Mouse (Mus musculus): ENCODE results near the gene Krcc1. TPM values are rescaled to one million over a fixed set of nuclear protein-coding genes. Genes with fewer than 3 reads are reported as not detected.
"Not testable (repeated sequence)": the region's sequence is repeated elsewhere in the genome, so short reads cannot be mapped to it uniquely, and the experiment has no call there.

Gene Krcc1
- polyA plus RNA-seq, 1 experiment from 2014 or later, result 48.2 TPM

- Histone ChIP-seq H3K4me2 (no peak overlapping the region), H3K9ac (no peak overlapping the region), H3K27ac (no peak overlapping the region), H3K4me3 (no peak overlapping the region), H3K36me3 (no peaks in the 10 kb centered on the region), H3K4me1 (no peaks in the 10 kb centered on the region), H3K27me3 (no peaks in the 10 kb centered on the region), H3K9me3 (no peaks in the 10 kb centered on the region)
- WGBS, result 52% methylated on average over 6 of the region's 6 CpGs
- no peak for ATAC-seq (ENCODE audit: insufficient number of reproducible peaks, low FRiP score, low TSS enrichment, low read depth)
These were observed 30.7 kb downstream of the Krcc1 start for GRCm38 (mm10) chr6:71302097-71302731.

- H3K4me3 ChIP-seq, result no peak overlapping the region
- no peak overlapping the region for H3K4me2 ChIP-seq
- no peak for ATAC-seq (ENCODE audit: insufficient number of reproducible peaks, low FRiP score, low TSS enrichment, low read depth)
- H3K4me1 ChIP-seq, result no peaks in the 10 kb centered on the region
- H3K27ac ChIP-seq, result no peak overlapping the region
- H3K9me3 ChIP-seq, result no peaks in the 10 kb centered on the region
- H3K36me3 ChIP-seq, result no peaks in the 10 kb centered on the region
- H3K9ac ChIP-seq, result no peak overlapping the region
- 85% methylated on average over 8 of the region's 8 CpGs for WGBS
- H3K27me3 ChIP-seq, result no peaks in the 10 kb centered on the region
These were observed 36.0 kb downstream of the Krcc1 start for GRCm38 (mm10) chr6:71307486-71307885.

GRCm38 (mm10) chr6:71321826-71322283 lies 50.4 kb downstream of the Krcc1 start, which contains the start of gene Smyd1:
Gene Smyd1, minus strand, starts transcription at chr6:71322233.
- no peak within 1 kb of the TSS for H3K9ac ChIP-seq
- H3K9me3 ChIP-seq, result no peaks in the 10 kb centered on the region
- no peak for ATAC-seq (ENCODE audit: insufficient number of reproducible peaks, low FRiP score, low TSS enrichment, low read depth)
- no peak within 1 kb of the TSS for H3K27ac ChIP-seq
- no peak within 1 kb of the TSS for H3K4me3 ChIP-seq
- H3K4me2 ChIP-seq, result no peak within 1 kb of the TSS
- 52% methylated on average over 3 of the region's 3 CpGs for WGBS
- no peaks in the 10 kb centered on the region for H3K36me3 ChIP-seq
- no peaks in the 10 kb centered on the region for H3K27me3 ChIP-seq
- no peaks in the 10 kb centered on the region for H3K4me1 ChIP-seq

- H3K27me3 ChIP-seq, result no peaks in the 10 kb centered on the region
- no peaks in the 10 kb centered on the region for H3K9me3 ChIP-seq
- H3K36me3 ChIP-seq, result no peaks in the 10 kb centered on the region
- H3K9ac ChIP-seq, result no peak within 1 kb of the TSS
- 89% methylated on average over 7 of the region's 7 CpGs for WGBS
- H3K4me2 ChIP-seq, result no peak within 1 kb of the TSS
- ATAC-seq (ENCODE audit: insufficient number of reproducible peaks, low FRiP score, low TSS enrichment, low read depth), result no peak
- H3K27ac ChIP-seq, result no peak within 1 kb of the TSS
- H3K4me3 ChIP-seq, result no peak within 1 kb of the TSS
- no peaks in the 10 kb centered on the region for H3K4me1 ChIP-seq
These were observed 51.0 kb downstream of the Krcc1 start, which contains the start of gene Cd8b1 for GRCm38 (mm10) chr6:71322491-71322921. Gene Cd8b1, plus strand, starts transcription at chr6:71322788.

GRCm38 (mm10) chr6:71324816-71325215 lies 53.3 kb downstream of the Krcc1 start:
- no peak overlapping the region for H3K4me2 ChIP-seq
- H3K36me3 ChIP-seq, result no peaks in the 10 kb centered on the region
- no peak for ATAC-seq (ENCODE audit: insufficient number of reproducible peaks, low FRiP score, low TSS enrichment, low read depth)
- 87% methylated on average over 9 of the region's 9 CpGs for WGBS
- H3K4me1 ChIP-seq, result no peaks in the 10 kb centered on the region
- no peaks in the 10 kb centered on the region for H3K27me3 ChIP-seq
- no peaks in the 10 kb centered on the region for H3K9me3 ChIP-seq
- H3K9ac ChIP-seq, result no peak overlapping the region
- H3K4me3 ChIP-seq, result no peak overlapping the region
- H3K27ac ChIP-seq, result no peak overlapping the region

- Histone ChIP-seq H3K4me1 (no peaks in the 10 kb centered on the region), H3K36me3 (no peaks in the 10 kb centered on the region), H3K4me2 (no peak overlapping the region), H3K9me3 (no peaks in the 10 kb centered on the region), H3K9ac (no peak overlapping the region), H3K27me3 (no peaks in the 10 kb centered on the region), H3K27ac (no peak overlapping the region), H3K4me3 (no peak overlapping the region)
- WGBS, result 83% methylated on average over 6 of the region's 6 CpGs
- no peak for ATAC-seq (ENCODE audit: insufficient number of reproducible peaks, low FRiP score, low TSS enrichment, low read depth)
These were observed 58.4 kb downstream of the Krcc1 start for GRCm38 (mm10) chr6:71329881-71330280.

- no peak for ATAC-seq (ENCODE audit: insufficient number of reproducible peaks, low FRiP score, low TSS enrichment, low read depth)
- Histone ChIP-seq H3K4me1 (no peaks in the 10 kb centered on the region), H3K27me3 (no peaks in the 10 kb centered on the region), H3K4me3 (no peak overlapping the region), H3K4me2 (no peak overlapping the region), H3K9me3 (no peaks in the 10 kb centered on the region), H3K9ac (no peak overlapping the region), H3K27ac (no peak overlapping the region), H3K36me3 (no peaks in the 10 kb centered on the region)
- WGBS, result 78% methylated on average over 7 of the region's 7 CpGs
These were observed 59.0 kb downstream of the Krcc1 start for GRCm38 (mm10) chr6:71330486-71330885.

- ATAC-seq (ENCODE audit: insufficient number of reproducible peaks, low FRiP score, low TSS enrichment, low read depth), result not testable (repeated sequence)
These were observed 60.0 kb downstream of the Krcc1 start for GRCm38 (mm10) chr6:71331491-71331890.

GRCm38 (mm10) chr6:71332236-71332965 lies 60.9 kb downstream of the Krcc1 start:
- Histone ChIP-seq H3K27ac (no peak overlapping the region), H3K9me3 (no peaks in the 10 kb centered on the region), H3K4me1 (no peaks in the 10 kb centered on the region), H3K4me3 (no peak overlapping the region), H3K36me3 (no peaks in the 10 kb centered on the region), H3K9ac (no peak overlapping the region), H3K27me3 (no peaks in the 10 kb centered on the region), H3K4me2 (no peak overlapping the region)
- WGBS, result 71% methylated on average over 11 of the region's 11 CpGs
- no peak for ATAC-seq (ENCODE audit: insufficient number of reproducible peaks, low FRiP score, low TSS enrichment, low read depth)

More at GRCm38 (mm10) chr6:71331491-71331890, 60.0 kb downstream of the Krcc1 start:
- 84% methylated on average over 2 of the region's 4 CpGs for WGBS
- H3K9me3 ChIP-seq, H3K4me1 ChIP-seq, H3K4me2 ChIP-seq, H3K27ac ChIP-seq, H3K4me3 ChIP-seq, H3K36me3 ChIP-seq, H3K9ac ChIP-seq, H3K27me3 ChIP-seq: not testable (repeated sequence)

- H3K36me3 ChIP-seq, result no peaks in the 10 kb centered on the region
These were observed 61.6 kb downstream of the Krcc1 start for GRCm38 (mm10) chr6:71333031-71333430.

GRCm38 (mm10) chr6:71333578-71334273 lies 62.2 kb downstream of the Krcc1 start:
- H3K27ac ChIP-seq, result no peak overlapping the region
- no peak for ATAC-seq (ENCODE audit: insufficient number of reproducible peaks, low FRiP score, low TSS enrichment, low read depth)
- H3K4me2 ChIP-seq, result no peak overlapping the region
- no peak overlapping the region for H3K9ac ChIP-seq
- no peaks in the 10 kb centered on the region for H3K4me1 ChIP-seq
- no peaks in the 10 kb centered on the region for H3K27me3 ChIP-seq
- H3K9me3 ChIP-seq, result no peaks in the 10 kb centered on the region
- no peak overlapping the region for H3K4me3 ChIP-seq
- no peaks in the 10 kb centered on the region for H3K36me3 ChIP-seq
- WGBS, result 87% methylated on average over 11 of the region's 11 CpGs

More at GRCm38 (mm10) chr6:71333031-71333430, 61.6 kb downstream of the Krcc1 start:
- Histone ChIP-seq H3K27ac (no peak overlapping the region), H3K9ac (no peak overlapping the region), H3K4me2 (no peak overlapping the region), H3K9me3 (no peaks in the 10 kb centered on the region), H3K27me3 (no peaks in the 10 kb centered on the region), H3K4me3 (no peak overlapping the region), H3K4me1 (no peaks in the 10 kb centered on the region)
- ATAC-seq (ENCODE audit: insufficient number of reproducible peaks, low FRiP score, low TSS enrichment, low read depth), result no peak
- 79% methylated on average over 3 of the region's 3 CpGs for WGBS

Measured in limb, embryonic 15.5 days (tissue).